Mouse (Mus musculus) liver (tissue): ENCODE measurements around the gene Stpg4.

ENCODE experiments used
- DNase-seq: peaks from one replicate; pipeline ENCODE4 v3.0.0-alpha.2; 2020; ENCODE audit warnings: mixed read lengths

Stpg4 gene

DNA sequence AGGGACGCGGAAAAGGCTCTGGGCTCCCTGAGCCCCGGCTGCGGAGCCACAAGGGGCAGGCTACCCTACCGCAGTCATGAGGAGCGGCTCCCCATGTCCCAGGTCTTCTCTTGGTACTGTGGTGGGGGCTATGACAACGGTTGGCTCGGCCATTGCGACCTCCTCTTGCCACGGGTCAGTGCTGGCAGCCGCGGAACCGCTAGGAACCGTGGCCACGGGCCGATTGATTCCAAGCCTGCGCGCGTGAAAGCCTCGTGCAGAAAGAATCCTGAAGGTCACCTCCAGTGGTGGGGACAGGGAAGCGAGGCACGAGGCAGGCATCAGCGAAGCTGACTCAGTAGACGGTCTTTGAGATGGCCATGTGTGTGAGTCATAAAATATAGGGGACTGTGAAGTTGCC, at the start of gene Stpg4:
Gene Stpg4 (minus strand): TSS at position 231 of the 400 bp plus-strand sequence.
- no peak for DNase-seq

DNA sequence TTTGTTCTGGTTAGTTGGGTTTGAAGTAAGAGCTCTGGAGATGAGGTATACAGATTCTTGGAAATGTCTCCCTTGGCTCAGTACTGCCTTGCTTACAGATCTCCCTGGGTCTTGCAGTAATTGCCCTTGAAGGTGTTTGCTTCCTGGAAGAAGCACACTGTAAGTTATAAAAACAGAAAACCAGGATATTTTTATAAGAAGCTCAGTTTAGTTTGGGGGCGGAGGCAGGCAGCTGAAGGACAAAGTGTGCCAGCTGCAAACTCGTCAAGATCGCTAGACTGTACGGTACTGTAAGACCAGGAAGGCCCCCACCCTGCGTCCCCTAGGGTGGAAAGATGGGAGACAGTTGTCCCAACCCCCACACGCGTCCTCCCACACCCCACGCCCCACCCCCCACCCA, 47.8 kb upstream of the Stpg4 start:
- DNase-seq, result no peak

DNA sequence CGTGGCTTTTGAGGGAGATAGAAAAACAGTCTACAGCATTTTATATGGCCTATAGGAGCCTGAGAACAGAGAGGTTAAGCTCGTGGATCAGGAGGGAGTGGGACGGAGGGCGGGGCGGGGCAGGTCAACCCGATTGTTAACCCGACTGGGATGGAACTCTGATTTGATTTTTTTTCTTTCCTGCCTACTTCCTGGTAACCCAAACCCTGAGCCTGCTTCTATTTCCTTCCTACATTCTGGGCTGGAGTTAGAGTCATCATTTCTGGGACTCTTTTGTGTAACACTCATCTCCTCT, 46.9 kb upstream of the Stpg4 start:
- no peak for DNase-seq

GRCm38 (mm10) chr17:87473736-87474500, 46.4 kb upstream of the Stpg4 start:
- peak; percentile 27 for DNase-seq

DNA sequence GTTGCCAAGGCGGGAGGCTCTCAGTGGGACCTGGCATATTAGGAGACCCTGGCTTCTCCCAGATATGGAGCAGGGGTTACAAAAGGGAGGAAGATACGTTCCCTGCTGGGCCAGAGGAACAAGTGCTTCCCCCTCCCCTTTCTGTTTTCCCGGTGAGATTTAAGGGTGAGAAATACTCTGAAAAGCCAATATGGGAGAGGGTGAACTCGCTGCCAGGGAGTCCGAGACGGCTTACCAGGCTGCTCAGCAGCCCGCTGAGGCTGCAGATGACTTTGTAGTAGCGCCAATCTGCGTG, 45.8 kb upstream of the Stpg4 start:
- no peak for DNase-seq

DNA sequence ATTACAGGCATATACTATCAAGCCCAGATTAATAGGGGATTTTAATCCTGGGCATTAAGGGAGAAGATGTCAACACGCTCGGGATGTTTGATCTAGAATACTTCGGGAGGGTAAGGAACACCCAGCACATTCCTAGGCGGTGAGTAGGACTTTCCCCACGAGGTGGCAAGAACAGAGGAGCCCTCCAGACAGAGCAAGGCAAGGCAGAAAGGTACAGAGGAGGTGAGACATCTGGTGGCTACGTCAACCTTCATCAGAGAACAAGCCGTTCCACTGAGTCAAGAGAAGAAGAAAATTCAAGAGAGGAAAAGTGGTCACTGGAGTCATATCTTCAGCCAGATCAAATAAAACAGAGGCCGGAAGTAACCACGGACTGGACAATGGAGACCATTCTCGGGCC, 45.3 kb upstream of the Stpg4 start:
- no peak for DNase-seq

GRCm38 (mm10) chr17:87471661-87472060, 44.1 kb upstream of the Stpg4 start:
- no peak for DNase-seq

GRCm38 (mm10) chr17:87470797-87471196, 43.3 kb upstream of the Stpg4 start:
- DNase-seq, result peak; percentile 68

DNA sequence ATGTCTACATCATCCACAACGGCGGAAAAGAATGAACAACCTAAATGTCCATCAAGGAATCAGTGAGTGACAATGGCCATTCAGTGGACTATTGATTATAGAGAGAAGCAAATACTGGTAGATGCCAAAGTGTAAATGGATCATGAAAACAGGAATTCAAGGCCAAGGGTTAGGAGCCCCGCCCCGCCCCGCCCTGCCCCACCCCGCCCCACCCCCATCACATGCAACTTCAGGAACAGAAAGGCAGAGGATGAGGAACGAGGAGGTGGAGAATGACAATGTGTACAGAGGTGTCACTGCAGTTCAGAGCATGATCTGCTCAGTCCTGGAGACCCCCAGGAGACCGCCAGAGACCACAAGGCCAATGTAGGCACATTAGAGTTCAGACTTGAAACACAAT, 42.7 kb upstream of the Stpg4 start:
- peak; percentile 50 for DNase-seq

- peak; percentile 33 for DNase-seq
These were observed 41.9 kb upstream of the Stpg4 start for GRCm38 (mm10) chr17:87469428-87469827.

- DNase-seq, result no peak
These were observed 41.1 kb upstream of the Stpg4 start for GRCm38 (mm10) chr17:87468616-87469015.

GRCm38 (mm10) chr17:87461499-87461896, 34.0 kb upstream of the Stpg4 start:
- no peak for DNase-seq

GRCm38 (mm10) chr17:87460669-87461498, 33.3 kb upstream of the Stpg4 start:
- no peak for DNase-seq

DNA sequence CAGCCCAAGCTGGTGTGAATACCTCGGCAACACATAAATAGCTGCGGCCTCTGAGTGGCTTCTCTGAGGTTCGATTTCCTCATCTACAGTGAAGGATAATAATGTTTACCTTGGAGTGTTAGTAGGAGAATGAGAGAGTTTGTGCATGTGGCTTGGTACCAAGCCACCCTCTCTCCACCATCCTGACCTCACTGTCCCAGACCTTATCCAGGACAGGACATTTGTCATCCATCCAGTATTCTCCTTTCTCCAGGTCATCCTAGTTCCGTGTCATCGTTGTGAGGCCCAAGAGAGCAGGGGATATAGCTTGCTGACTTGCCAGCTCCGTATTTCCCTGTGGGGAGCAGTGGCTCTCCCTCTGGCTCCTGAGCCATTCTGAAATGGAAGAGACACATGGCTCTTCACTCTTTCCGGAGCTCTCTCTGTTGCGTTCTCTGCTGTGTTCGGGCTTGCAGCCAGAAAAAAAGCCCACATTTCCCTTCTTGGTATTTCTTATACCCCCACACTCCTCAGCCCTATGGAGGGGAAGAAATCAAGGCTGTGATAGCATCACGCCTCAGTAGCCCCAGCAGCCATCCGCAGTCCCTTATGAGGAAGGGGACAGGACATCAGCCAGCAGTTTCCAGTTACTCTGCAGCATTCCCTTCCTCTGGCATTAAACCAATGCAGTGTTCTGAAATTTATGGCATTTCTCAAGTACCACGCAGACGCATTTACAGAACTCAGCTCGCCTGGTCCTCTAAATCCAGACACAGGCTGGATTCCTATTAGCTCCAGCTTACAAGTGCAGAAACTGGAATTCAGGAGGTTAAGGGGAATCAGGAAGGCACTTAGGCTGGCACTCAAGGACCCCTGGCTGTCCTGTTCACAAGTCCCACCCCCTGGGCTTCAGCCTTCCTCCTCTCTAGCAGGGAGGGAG, 32.5 kb upstream of the Stpg4 start:
- no peak for DNase-seq

DNA sequence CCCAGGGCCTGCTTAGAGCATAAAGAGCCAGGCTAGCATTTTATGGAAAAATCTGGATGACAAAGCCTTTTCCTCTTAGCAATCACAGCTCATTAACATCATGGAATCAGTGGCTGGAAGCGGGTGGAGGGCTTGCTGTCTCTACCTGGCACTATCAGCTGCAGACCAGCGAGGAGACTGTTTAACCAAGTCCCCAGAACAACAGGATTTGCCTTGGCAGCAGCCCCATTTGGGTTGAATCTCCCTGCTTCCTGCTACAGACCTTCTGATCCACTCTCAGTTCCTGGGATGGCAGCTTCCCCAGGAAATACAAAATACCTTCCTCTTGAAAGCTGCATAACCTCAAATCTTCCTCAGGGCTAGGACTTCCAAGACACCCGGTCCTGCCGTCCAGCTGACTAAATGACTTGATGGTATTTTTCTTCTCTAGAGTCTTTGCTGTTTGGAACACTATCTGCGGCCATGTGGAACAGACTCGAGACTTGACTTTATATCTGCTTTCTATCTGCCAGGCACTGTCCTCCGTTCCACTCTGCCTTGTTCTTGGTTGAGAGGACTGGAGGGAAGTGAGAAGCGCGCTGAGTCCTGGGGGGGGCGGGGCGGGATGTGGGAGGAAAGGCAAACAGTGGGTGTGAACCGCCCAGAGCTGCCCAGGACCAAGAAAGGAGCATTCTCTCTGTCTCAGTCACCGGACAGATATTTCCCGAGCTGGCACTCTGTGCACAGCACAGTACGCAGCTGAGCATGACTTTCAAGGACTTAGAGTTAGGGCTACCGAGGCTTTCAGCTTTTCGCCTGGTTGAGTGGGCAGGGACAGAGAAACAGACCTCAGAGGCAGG, 31.6 kb upstream of the Stpg4 start:
- DNase-seq, result no peak

DNA sequence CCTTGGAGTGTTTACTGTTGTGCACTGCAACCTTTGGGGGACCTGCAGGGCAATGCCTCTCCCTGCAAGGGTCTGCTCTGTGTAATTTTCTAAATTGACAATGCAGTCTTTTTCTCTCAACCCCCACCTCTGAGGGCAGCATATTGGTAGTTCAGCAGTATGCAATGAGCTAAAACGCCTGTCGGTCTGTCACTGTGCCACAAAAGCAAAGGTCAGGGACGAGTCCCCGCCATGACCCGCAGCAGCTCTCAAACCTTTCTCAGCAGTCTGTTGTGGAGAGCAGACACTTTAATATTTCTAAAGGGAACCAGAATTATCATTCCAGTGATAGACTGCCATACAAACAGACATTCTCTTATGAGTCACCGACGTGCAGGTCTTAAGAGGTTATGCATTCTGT, 30.4 kb upstream of the Stpg4 start:
- DNase-seq, result no peak

DNA sequence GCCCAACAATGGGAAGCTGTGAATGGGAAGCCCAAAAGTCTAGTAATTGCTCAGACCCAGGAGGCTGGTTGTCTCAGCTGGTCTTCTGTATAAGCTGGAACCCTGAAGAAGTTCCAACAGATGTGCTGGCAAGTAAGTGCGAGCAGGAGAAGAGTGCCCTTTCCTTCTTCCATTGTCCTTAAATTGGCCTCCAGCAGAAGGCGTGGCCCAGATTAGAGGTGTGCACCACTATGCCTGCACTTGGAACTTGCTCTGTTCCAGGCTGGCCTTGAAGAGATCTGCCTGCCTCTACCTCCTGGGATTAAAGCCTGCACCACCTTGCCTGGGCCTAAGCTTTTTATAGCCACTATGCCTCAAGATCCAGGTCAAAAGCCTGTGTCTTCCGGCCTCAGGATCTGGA, 26.6 kb upstream of the Stpg4 start:
- no peak for DNase-seq

DNA sequence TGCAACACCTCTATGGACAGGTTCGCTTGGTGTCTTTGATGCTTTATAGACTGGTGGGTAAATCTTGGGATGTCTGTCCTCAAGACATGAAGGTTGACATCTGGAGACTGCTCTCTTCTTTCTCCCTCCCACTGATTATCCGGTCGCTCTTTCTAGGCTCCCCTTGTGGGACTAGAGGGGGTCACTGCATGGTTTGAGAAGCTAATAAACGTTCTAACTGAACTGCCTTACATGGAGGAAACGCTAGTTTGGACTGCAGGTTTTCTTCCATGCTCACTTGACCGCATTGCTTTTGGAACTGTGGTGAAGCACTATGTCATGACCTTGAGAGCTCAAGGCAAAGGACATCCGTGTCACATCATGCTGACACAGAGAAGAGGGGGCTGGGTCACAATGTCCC, 25.8 kb upstream of the Stpg4 start:
- DNase-seq, result no peak

DNA sequence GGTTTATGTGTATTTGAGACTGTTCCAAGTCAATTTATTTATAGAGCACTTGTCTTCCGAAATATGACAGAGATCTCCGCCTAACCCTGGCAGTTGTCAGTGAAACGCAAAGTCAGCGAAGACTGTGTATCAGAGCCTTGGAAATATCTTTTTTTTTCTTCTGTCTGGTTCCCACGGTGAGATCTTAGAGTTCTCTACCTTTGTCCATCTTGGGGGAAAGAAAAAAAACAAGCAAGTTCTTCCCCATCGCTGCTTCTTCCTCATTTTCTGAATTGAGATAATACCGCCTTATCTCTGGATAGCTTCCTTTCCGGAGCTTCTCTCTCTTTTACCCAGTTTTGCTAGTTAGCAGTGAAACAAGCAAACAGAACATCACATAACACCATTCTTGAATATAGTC, 21.3 kb upstream of the Stpg4 start:
- no peak for DNase-seq

DNA sequence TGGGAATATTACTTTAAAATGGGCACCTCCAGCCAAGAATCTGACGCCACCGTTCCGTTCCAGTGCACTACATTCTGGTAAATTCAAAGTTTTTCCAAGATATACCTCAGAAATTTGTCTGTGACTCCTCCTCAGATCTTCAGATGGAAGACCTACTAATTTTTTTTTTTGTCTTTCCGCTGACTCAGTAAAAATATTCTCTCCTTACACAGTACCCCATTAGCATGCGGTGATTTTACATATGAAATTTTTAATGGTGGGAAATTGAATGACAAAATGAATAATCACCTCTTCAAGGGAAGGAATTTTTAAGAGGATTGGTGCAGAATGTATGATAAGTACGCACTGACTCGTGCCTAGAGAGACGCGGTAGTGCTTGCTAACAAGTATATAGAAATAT, 20.8 kb upstream of the Stpg4 start:
- DNase-seq, result no peak

GRCm38 (mm10) chr17:87447612-87448200, 20.2 kb upstream of the Stpg4 start:
- no peak for DNase-seq
